8 mouse cellular contexts compared by ENCODE assay signal in the genomic region with DNA sequence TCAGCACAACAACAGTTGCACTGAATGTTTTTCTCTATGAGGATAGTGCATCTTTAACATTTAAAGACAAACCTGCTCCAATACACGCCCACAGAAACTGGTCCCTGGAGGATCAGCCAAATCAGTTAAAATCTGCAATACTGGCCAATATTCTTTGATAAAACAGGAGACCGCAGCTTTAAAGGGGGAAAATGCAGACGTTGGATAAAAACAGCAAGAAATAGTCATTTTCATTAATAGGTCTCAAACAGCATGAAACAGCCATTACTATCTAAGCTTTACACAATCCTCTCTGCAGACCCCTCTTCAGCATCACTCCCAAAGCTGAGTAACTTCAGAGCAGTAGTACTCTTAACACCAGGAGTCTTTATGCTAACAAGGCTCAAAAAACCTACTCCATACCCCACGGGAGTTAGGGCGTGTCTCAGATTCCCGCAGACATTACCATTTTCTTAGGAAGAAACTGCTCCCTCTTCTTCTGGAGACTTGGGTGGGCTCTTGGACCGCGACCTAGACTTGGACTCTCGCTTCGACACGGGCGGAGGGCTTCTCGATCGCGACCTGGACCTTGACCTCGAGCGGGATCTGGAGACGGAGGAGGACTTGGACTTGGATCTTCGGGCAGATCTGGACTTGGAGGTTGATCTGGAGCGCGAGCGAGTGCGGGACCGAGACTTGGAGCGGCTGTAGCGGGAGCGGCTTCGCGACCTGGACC. TPM values are rescaled to one million over a fixed set of nuclear protein-coding genes. Genes with fewer than 3 reads are reported as not detected.
DNase-seq lines count a peak whose midpoint lies in the region; ATAC-seq and TF ChIP-seq lines count a peak whose summit lies in the region.

No protein-coding gene starts in this region.

- ATAC-seq in forebrain, postnatal 0 days, result no peak
- ATAC-seq in liver, embryonic 11.5 days (replicated peaks; ENCODE audit: low FRiP score), result no peak

- no peaks in the 10 kb centered on the region for H3K9me3 ChIP-seq in forebrain, postnatal 0 days (ENCODE audit: low read length)
- H3K9me3 ChIP-seq in liver, embryonic 11.5 days (ENCODE audit: control insufficient read depth, low read length), result no peaks in the 10 kb centered on the region

- peak; percentile 79 for DNase-seq in kidney, adult 2 months
- no peak for DNase-seq in kidney, postnatal 4 days
- DNase-seq in ZHBTc4 (ENCODE audit: low read depth, low spot score), result peak; percentile 77
- no peak for DNase-seq in forebrain, postnatal 0 days
- no peak for DNase-seq in liver, embryonic 11.5 days (ENCODE audit: low spot score)
- no peak for DNase-seq in layer of hippocampus, postnatal 10 days (ENCODE audit: low spot score in 2 of 2)
- DNase-seq in adrenal gland, postnatal 36 days, result no peak
- no peak for DNase-seq in right cerebral cortex, adult 18-20 months

- peak overlapping the region; percentile 98 for H3K27ac ChIP-seq in kidney, adult 2 months (ENCODE audit: insufficient read depth, low read depth, low read length)
- peak overlapping the region; percentile 99 for H3K27ac ChIP-seq in forebrain, postnatal 0 days (ENCODE audit: low read depth, low read length)
- H3K27ac ChIP-seq in liver, embryonic 11.5 days (ENCODE audit: low read depth, low read length), result peak overlapping the region; percentile 100

- H3K36me3 ChIP-seq in kidney, adult 2 months (ENCODE audit: control insufficient read depth, insufficient read depth, low read length), result peaks cover 22% of the 10 kb centered on the region
- H3K36me3 ChIP-seq in forebrain, postnatal 0 days (ENCODE audit: insufficient read depth), result peaks cover 9% of the 10 kb centered on the region
- peaks cover 18% of the 10 kb centered on the region for H3K36me3 ChIP-seq in liver, embryonic 11.5 days (ENCODE audit: control insufficient read depth, insufficient read depth, low read length)

- peak overlapping the region; percentile 92 for H3K4me3 ChIP-seq in kidney, adult 2 months (ENCODE audit: insufficient read depth, low read depth, low read length)
- peak overlapping the region; percentile 99 for H3K4me3 ChIP-seq in forebrain, postnatal 0 days (ENCODE audit: low read depth, low read length)
- peak overlapping the region; percentile 100 for H3K4me3 ChIP-seq in liver, embryonic 11.5 days (ENCODE audit: low read depth, low read length)

- peak overlapping the region; percentile 76 for H3K4me2 ChIP-seq in forebrain, postnatal 0 days (ENCODE audit: low read depth)
- H3K4me2 ChIP-seq in liver, embryonic 11.5 days, result peak overlapping the region; percentile 88

- H3K27me3 ChIP-seq in kidney, adult 2 months (replicated peaks; ENCODE audit: control insufficient read depth, insufficient read depth, low read length), result no peaks in the 10 kb centered on the region
- no peaks in the 10 kb centered on the region for H3K27me3 ChIP-seq in forebrain, postnatal 0 days (ENCODE audit: insufficient read depth, low read length)
- H3K27me3 ChIP-seq in liver, embryonic 11.5 days (replicated peaks; ENCODE audit: control insufficient read depth, insufficient read depth, low read length), result no peaks in the 10 kb centered on the region

- H3K4me1 ChIP-seq in kidney, adult 2 months (ENCODE audit: control insufficient read depth, insufficient read depth, low read length), result 0 out of 2 replicates have a peak, but pooled peaks cover 3% of the 10 kb centered on the region
- H3K4me1 ChIP-seq in forebrain, postnatal 0 days (ENCODE audit: insufficient read depth), result peaks cover 20% of the 10 kb centered on the region
- H3K4me1 ChIP-seq in liver, embryonic 11.5 days (replicated peaks; ENCODE audit: control insufficient read depth, insufficient read depth, low read length), result peaks cover 17% of the 10 kb centered on the region

- no peak for TF ChIP-seq CTCF in kidney, adult 2 months (conservative IDR thresholded peaks at IDR 0.05; ENCODE audit: insufficient read depth, insufficient read length, low read depth, low read length)
- no peak for TF ChIP-seq CTCF in forebrain, postnatal 0 days (IDR thresholded peaks at IDR 0.05; ENCODE audit: low read depth)

- peak overlapping the region; percentile 95 for H3K9ac ChIP-seq in forebrain, postnatal 0 days
- H3K9ac ChIP-seq in liver, embryonic 11.5 days (ENCODE audit: low read depth, low read length), result peak overlapping the region; percentile 100

- 1% methylated on average over 29 of the region's 29 CpGs for WGBS in kidney, adult 2 months
- 1% methylated on average over 29 of the region's 29 CpGs for WGBS in forebrain, postnatal 0 days
- WGBS in liver, embryonic 11.5 days, result under 1% methylated on average over 29 of the region's 29 CpGs

- peak; percentile 10 for TF ChIP-seq POLR2A in kidney, adult 2 months (IDR thresholded peaks at IDR 0.05; ENCODE audit: low read depth, low read length)

RNA-seq across cellular contexts. Expression of gene Mfsd11, which starts 0.5 kb away (rescaled TPM):
- 44.9 and 48.5 TPM in 2 replicates for polyA plus RNA-seq in kidney, adult 2 months (2012; rRNA removed)
- total RNA-seq in forebrain, postnatal 0 days (2014; rRNA removed), result 29.9 and 38.2 TPM in 2 replicates
- 46.8 and 52.4 TPM in 2 replicates for polyA plus RNA-seq in forebrain, postnatal 0 days (2015; fragmentation: Nextera tagmentation; extraction: Ambion mirVana)
- 21.4 and 23.9 TPM in 2 replicates for polyA plus RNA-seq in liver, embryonic 11.5 days (2014; fragmentation: Nextera tagmentation; extraction: Ambion mirVana)
- 10 to 100 TPM; 42.6 to 43.3 TPM for total RNA-seq in layer of hippocampus, postnatal 10 days (2021)
- 10 to 100 TPM; 33.7 to 35.2 TPM for total RNA-seq in adrenal gland, postnatal 36 days (2021)

RNA-seq across cellular contexts. Expression of gene Srsf2, which starts 1.2 kb away (rescaled TPM):
- polyA plus RNA-seq in kidney, adult 2 months (2012; rRNA removed), result 214 and 336 TPM in 2 replicates
- total RNA-seq in forebrain, postnatal 0 days (2014; rRNA removed), result 249 and 262 TPM in 2 replicates
- 477 and 486 TPM in 2 replicates for polyA plus RNA-seq in forebrain, postnatal 0 days (2015; fragmentation: Nextera tagmentation; extraction: Ambion mirVana)
- polyA plus RNA-seq in liver, embryonic 11.5 days (2014; fragmentation: Nextera tagmentation; extraction: Ambion mirVana), result 931 and 939 TPM in 2 replicates
- total RNA-seq in layer of hippocampus, postnatal 10 days (2021), result 100 to 1,000 TPM; 217 to 239 TPM
- 100 to 1,000 TPM; 235 to 275 TPM for total RNA-seq in adrenal gland, postnatal 36 days (2021)

RNA-seq across cellular contexts. Expression of gene Jmjd6, which starts 8.5 kb away (rescaled TPM):
- 19.6 and 20.9 TPM in 2 replicates for polyA plus RNA-seq in kidney, adult 2 months (2012; rRNA removed)
- total RNA-seq in forebrain, postnatal 0 days (2014; rRNA removed), result 41.4 and 55.9 TPM in 2 replicates
- 48.1 and 50.1 TPM in 2 replicates for polyA plus RNA-seq in forebrain, postnatal 0 days (2015; fragmentation: Nextera tagmentation; extraction: Ambion mirVana)
- 93.1 and 102 TPM in 2 replicates for polyA plus RNA-seq in liver, embryonic 11.5 days (2014; fragmentation: Nextera tagmentation; extraction: Ambion mirVana)
- total RNA-seq in layer of hippocampus, postnatal 10 days (2021), result 10 to 100 TPM; 30.4 to 31.4 TPM
- 10 to 100 TPM; 33.0 to 46.7 TPM for total RNA-seq in adrenal gland, postnatal 36 days (2021)

RNA-seq across cellular contexts. Expression of gene Mettl23, which starts 8.7 kb away (rescaled TPM):
- 26.8 and 32.8 TPM in 2 replicates for polyA plus RNA-seq in kidney, adult 2 months (2012; rRNA removed)
- total RNA-seq in forebrain, postnatal 0 days (2014; rRNA removed), result 40.3 and 55.4 TPM in 2 replicates
- 54.2 and 69.3 TPM in 2 replicates for polyA plus RNA-seq in forebrain, postnatal 0 days (2015; fragmentation: Nextera tagmentation; extraction: Ambion mirVana)
- polyA plus RNA-seq in liver, embryonic 11.5 days (2014; fragmentation: Nextera tagmentation; extraction: Ambion mirVana), result 65.1 and 73.9 TPM in 2 replicates
- 10 to 100 TPM; 32.5 to 33.7 TPM for total RNA-seq in layer of hippocampus, postnatal 10 days (2021)
- 10 to 100 TPM; 31.2 to 36.2 TPM for total RNA-seq in adrenal gland, postnatal 36 days (2021)

RNA-seq across cellular contexts. Expression of gene Mxra7, which starts 23.9 kb away (rescaled TPM):
- 11.3 TPM in 2 replicates for polyA plus RNA-seq in kidney, adult 2 months (2012; rRNA removed)
- total RNA-seq in forebrain, postnatal 0 days (2014; rRNA removed), result 9.8 TPM in 2 replicates
- 11.7 and 16.0 TPM in 2 replicates for polyA plus RNA-seq in forebrain, postnatal 0 days (2015; fragmentation: Nextera tagmentation; extraction: Ambion mirVana)
- polyA plus RNA-seq in liver, embryonic 11.5 days (2014; fragmentation: Nextera tagmentation; extraction: Ambion mirVana), result 8.4 and 9.3 TPM in 2 replicates
- 10 to 100 TPM; 23.3 to 27.6 TPM for total RNA-seq in layer of hippocampus, postnatal 10 days (2021)
- total RNA-seq in adrenal gland, postnatal 36 days (2021), result 10 to 100 TPM; 38.6 to 52.5 TPM

Comparison
In these comparisons a context has a peak if more than half of its experiments do, and no peak if none do; other contexts are left out.
1. DNase-seq: peak in kidney, adult 2 months (single experiment) and ZHBTc4 (single experiment); none in kidney, postnatal 4 days (0 of 2), forebrain, postnatal 0 days (single experiment), liver, embryonic 11.5 days (single experiment), layer of hippocampus, postnatal 10 days (0 of 2), adrenal gland, postnatal 36 days (0 of 2) and right cerebral cortex, adult 18-20 months (single experiment).
2. Peak in every context shown above with its lines, with median percentiles within 50 percentile points of each other: H3K27ac ChIP-seq and H3K4me3 ChIP-seq.